Mouse (Mus musculus): ENCODE measurements at regions not wholly inside any gene's neighbourhood (a gene's known extent, or its start where the extent isn't known, plus 50 kb on each side); places are given as distances from the start of the nearest gene placed in this dataset.
"Not testable (repeated sequence)": the region's sequence is repeated elsewhere in the genome, so short reads cannot be mapped to it uniquely, and the experiment has no call there.

DNA sequence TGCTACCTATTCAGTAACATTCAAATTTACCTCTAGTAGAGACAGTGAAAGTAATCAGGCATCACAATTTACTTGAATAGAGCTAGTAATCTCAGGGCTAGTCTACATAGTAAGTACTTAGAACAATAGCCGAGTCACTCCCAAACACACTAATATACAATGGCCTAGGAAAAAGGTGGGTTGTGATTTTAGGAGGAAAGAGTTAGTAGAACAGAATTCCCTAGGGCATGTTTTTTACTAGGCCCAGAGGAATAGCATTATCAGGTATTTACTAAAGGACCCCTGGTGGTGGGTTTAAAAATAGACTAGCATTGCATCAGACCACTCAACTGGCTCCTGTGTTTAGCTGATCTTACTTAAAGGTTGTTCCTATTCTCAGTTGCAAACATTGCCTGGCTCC, 535.8 kb downstream of the Mat2b start:
- not testable (repeated sequence) for DNase-seq

DNA sequence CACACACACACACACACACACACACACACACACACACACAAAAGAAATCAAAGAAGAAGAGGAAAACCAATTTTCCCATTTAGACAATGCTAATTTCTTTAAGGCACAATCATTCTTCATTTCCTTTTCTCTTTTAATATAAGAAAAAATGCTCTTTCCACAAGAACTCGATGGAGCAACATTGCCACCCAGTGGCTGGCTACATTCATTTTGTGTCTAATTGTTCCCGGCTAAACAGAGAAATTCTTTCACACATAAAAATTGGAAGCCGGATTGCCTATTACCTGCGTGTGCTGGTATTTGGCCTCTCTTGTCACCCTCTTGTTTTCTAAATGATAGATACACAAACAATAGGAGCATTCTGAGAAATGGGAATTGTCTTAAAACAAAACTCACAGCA, 545.7 kb downstream of the Mat2b start:
- DNase-seq: peak; percentile 8

DNA sequence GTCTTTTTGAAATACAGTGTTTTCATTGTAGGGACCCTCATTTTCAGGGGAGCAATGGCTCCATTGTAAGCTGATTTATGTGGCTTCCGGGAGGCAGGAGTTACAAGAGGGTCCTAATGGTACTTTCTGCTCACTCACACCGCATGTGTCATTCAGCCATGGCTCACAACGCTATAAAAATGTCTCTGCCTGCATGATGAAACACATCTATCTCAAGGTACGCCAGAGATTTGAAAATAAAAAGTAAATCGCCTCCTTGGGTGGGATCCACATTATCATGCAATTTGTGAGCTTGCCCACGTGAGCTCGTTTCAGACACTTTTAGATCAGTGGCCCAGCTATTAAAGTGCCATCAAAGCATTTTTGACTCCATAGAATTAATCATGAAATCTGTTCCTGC, 557.2 kb downstream of the Mat2b start:
- DNase-seq: no peak

DNA sequence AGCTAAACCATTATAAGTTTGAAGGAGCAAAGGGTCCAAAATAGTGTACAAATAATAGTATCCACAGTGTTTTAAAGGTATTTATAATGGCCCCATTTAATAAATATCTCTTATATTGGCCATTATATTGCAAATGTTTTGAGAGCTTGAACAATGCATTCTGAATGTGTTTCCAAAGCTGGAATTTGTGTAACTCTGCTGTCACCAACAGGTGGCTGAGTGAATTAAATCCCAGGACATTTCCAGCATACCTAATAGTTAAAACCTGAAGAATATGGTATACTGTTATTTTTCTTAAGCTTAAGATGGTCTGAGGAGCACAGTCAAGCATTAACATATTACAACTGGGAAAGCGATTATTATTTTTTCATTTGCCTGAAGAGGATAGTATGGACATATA, 592.4 kb downstream of the Mat2b start:
- DNase-seq: no peak

GRCm38 (mm10) chr11:40074317-40074716, 620.7 kb downstream of the Mat2b start:
- no peak for DNase-seq

- no peak for DNase-seq
Observed at GRCm38 (mm10) chr11:40050503-40050902, 644.5 kb downstream of the Mat2b start.

DNA sequence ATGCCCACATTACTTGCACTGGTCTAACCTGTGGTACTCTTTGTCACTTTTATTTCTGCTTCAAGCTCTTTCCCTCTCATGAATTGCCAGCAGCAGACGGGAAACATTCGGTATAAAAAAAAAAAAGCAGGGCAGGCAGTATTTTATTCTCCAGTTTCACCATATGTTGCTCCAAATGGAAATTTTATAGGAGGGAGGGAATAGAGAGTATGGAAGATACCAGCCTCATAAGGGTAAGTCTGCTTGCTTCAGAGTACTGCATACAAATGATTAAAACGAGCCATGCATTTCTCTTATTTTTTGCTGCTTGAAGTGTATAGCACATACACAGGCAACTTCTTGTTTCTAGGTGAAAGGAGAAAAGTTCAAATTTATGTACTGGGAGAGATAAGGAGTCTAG, 667.5 kb downstream of the Mat2b start:
- no peak for DNase-seq

DNA sequence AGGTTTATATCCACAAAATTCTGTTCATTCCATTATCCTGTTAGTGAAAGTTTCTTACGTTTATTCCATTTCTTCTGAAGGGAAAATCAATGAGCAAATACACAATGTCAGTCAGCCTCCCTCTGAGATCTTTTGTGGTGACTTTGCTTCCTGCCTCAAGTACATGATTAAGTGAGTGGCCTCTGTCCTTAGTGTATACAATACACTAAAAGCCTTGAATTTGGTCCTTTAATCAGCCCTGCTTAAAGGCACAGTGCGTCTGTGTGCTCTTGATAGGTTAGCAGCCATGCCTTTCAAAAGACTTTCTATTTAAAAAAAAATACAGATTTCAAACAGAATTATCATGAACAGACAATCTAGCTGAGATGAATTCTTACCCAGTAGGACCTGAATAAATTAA, 695.5 kb downstream of the Mat2b start:
- DNase-seq: no peak

DNA sequence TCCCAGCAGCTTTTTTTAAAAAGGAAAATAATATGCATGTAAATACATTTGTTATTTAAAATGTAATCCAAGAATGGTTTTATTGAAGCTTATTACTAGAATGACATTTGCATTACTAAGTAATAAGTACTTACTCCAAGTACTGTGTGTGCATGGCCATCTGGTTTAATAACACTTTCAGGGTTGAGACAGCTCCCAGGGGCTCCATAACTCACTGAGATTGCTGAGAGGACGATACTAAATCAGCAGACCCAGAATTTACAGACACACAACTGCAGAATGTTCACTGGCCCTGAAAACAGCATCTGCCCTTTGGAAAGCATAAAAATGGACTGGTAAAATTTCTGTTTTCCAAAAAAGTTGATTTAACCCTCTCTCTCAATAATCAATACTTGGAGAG, 696.4 kb downstream of the Mat2b start:
- no peak for DNase-seq

GRCm38 (mm10) chr11:39972585-39972984, 722.4 kb downstream of the Mat2b start:
- no peak for DNase-seq

DNA sequence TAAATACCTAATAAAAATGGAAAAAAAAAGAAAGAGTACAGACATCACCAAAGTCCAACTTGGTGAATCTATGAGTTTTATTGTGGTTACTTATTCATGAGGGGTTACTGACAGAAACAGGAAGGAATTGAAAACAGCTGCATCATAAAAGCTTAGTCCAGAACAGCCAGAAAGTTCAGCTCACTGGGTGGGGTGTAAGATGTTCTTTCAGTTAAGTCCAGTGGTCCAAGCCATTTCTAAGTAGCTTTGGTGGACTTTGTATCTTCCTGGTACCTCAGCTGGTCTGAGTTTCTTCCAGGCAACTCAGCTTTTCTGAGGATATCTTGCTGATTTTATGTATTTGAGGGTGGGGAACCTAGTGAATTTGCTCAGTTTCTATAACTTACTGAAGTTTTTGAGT, 731.3 kb downstream of the Mat2b start:
- DNase-seq: no peak

GRCm38 (mm10) chr11:39954426-39954825, 740.6 kb downstream of the Mat2b start:
- no peak for DNase-seq

- DNase-seq: no peak
Observed at GRCm38 (mm10) chr11:39944196-39944595, 750.8 kb downstream of the Mat2b start.

GRCm38 (mm10) chr11:39934216-39934615, 760.8 kb downstream of the Mat2b start:
- DNase-seq: no peak

DNA sequence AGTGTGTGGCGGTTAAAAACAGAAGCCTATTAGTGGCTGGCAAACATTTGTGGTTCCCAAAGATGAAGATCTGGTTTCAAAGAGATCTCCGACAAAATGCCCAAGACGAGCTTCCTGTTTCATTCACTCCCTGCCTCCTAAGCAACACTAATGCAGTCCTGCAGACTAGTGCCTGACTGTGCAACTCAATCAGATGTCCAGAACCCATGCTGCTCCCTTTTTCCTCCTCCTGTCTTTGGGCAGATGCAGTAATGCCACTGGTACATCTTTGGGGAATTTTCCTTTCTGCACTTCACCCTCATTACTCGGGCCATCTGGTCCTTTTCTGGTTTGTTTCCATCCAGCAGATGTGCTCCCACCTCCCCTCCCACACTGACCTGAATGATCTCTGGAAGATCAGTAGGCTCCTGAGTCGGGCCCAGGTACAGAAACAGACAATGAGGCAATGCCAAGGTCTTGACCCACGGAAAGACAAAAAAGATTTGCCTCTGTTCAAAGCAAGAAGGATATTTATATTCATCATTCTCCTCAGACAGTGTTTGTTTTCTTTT, 771.0 kb downstream of the Mat2b start:
- no peak for DNase-seq

DNA sequence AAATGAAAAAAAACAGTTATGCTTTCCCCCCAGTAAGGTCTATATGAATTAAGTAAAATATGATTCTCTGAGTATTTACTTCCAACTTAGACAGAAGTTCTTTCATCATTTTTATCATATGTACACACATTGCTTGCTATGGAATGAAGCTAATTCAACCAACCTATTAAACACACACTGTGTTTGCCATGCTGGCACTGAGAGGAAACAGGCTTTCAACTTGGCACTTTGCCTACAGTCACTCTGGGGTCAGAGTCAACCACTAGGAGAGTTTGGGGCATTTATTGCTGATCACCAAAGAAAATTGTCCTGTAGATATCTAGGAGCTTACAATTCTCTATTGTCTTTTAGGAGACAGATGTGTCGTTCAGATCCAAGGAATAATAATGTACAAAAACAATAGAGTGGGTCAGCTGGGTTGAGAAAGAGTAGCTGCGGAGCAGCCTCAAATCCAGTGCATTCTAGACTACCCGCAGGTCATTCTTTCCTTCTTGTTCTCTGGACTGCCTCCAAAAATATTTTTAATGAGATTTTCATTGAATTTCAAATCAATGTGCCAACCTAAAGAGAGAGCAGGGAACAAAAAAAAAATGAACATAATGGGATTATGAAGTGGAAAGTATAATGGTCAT, 777.2 kb downstream of the Mat2b start:
- no peak for DNase-seq

DNA sequence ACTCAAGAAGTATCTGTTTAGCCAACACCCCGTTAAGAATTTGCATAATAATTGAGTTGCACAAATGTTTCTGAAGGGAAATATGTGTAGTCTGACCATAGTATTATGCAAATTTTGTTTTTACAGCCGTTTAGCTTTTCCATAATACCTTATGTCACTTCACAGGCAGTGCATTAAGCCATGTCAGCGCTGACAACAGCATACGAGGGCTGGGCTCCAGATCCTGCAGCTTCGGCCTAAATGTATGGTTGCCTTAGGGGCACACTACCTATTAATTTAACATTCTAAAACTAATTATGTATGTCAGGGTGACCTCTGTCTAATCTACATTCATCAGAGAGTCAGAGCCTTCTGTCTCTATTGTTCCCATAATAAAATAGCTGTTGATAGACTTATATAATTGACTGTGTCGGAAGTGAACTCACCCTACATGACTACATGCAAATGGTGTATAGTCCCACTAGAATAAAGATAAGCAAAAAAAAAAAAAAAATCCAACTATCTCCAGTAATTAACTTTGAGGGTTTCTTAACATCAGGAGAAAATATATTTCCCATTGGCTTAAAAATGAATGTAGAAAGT, 795.3 kb downstream of the Mat2b start:
- no peak for DNase-seq

DNA sequence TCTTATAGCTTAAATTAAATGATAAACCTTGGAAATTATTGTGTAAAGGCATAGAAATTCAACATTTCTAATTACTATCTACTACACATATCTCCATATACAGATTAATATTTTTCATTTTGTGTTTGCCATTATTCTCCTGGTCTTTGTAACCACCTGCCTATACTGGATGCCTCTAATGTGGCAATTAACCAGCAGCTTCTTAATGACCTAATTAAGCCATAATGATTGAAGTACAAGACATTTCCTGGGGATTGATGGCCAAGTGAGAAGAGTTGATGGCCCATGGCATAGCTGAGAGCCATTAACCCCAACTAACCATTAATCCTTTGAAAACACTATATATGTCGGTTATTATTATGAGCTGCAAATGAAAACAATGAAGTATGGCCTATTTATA, 811.7 kb downstream of the Mat2b start:
- DNase-seq: no peak

- no peak for DNase-seq
Observed at GRCm38 (mm10) chr11:39868451-39868979, 826.5 kb downstream of the Mat2b start.
